Mouse (Mus musculus) heart, adult 8-10 months (tissue): ENCODE data around the gene Kif1b. TPM values are rescaled to one million over a fixed set of nuclear protein-coding genes. Genes with fewer than 3 reads are reported as not detected.
A peak's percentile ranks its signal among the peaks of the same experiment; 100 is the strongest.
"Not testable (repeated sequence)": the region's sequence is repeated elsewhere in the genome, so short reads cannot be mapped to it uniquely, and the experiment has no call there.

Experiments
- DNase-seq: peaks from one replicate; pipeline ENCODE4 v3.0.0; 2022; ENCODE audit warnings: low spot score
- total RNA-seq, 4 experiments: library from RNA; stranded (reverse); gene quantifications; 2 replicates each; pipeline ENCODE4 v1.2.4; 2022

Kif1b gene
- total RNA-seq, 4 experiments from 2014 or later = 159 to 211 (median 191) TPM

DNA sequence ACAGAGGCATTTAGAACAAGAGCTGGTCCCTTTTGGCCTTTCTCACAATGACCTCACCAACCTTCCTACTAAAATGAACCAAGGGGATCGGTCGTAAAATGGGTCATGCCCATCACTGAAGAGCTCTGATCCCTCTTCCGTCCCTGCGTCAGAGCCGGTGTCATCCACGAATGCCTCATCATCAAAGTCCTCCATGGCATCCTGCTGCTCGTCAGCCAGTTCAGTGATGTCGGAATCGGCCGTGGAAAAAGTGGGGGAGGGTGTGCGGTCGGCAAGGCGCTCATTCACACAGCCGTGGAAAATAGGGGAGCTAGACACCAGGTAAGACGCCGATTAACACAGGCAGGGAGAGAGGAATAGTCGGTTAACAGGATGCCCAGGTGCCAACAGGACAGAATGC is 87.0 kb downstream of the Kif1b start:
- DNase-seq = no peak

- DNase-seq = no peak
These were observed 87.4 kb downstream of the Kif1b start for GRCm38 (mm10) chr4:149220042-149220473.

- no peak for DNase-seq
These were observed 88.0 kb downstream of the Kif1b start for GRCm38 (mm10) chr4:149219401-149220041.

DNA sequence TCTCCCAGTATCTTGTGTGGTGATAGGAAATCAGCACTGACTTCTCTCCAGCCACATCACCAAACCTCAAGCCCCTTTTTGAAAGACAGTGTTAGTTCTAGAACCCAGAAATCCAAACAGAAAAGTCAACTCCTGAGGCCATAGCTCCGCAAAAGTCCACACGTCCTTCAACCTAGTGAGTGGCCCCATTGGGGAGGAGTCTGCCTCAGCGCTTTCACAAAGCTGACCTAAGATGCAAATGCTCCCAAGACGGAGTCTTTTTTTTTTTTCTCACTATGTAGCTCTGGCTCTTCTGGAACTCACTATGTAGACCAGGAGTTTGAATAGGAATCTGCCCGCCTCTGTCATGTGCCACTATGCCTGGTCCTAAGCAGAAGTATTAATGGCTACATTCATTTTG is 89.0 kb downstream of the Kif1b start:
- no peak for DNase-seq

DNA sequence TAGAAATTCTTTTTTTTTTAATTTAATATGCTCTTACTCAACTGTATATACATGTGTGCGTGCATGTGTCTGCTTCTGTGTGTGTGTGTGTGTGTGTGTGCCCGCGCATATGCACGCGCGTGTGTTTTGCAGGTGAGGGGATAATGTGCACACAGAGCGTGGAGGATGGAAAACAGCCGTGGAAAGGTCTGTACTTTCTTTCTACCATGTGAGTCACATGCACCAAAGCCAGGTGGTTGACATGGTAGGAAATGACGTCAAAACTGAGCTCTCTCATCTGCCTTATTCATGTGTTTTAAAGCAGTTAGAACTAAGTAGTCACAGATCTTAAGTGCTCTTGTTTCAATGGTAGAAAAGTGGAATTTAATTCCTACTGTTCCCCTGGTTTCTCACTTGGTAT is 91.5 kb downstream of the Kif1b start:
- DNase-seq = no peak

- DNase-seq = no peak
These were observed 92.1 kb downstream of the Kif1b start for GRCm38 (mm10) chr4:149215397-149215796.

GRCm38 (mm10) chr4:149214468-149214867 is 93.0 kb downstream of the Kif1b start:
- DNase-seq = not testable (repeated sequence)

GRCm38 (mm10) chr4:149213466-149213865 is 94.0 kb downstream of the Kif1b start:
- DNase-seq = no peak

- DNase-seq = not testable (repeated sequence)
These were observed 96.1 kb downstream of the Kif1b start for GRCm38 (mm10) chr4:149211441-149211840.

DNA sequence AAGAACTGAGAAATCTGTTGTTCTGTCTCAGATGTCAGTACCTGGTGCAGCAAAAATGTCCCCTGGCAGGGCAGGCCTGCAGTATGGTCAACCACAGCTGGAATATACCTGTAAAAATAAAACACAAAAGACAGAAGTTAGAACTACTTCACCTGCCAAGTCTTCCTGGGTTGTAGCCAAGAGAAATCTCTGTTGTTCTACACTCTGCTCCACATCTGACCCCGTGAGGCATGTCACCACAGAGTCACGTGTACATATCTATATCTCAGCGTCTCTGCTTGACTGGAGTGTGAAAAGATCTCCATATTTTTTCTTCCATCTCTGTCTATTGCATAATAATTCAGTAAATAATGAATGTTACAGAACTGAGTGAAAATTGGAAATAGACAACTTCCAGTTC is 105.0 kb downstream of the Kif1b start:
- no peak for DNase-seq

- no peak for DNase-seq
These were observed 106.4 kb downstream of the Kif1b start for GRCm38 (mm10) chr4:149201110-149201509.

GRCm38 (mm10) chr4:149197180-149197579 is 110.3 kb downstream of the Kif1b start:
- no peak for DNase-seq

- DNase-seq = no peak
These were observed 116.4 kb downstream of the Kif1b start for GRCm38 (mm10) chr4:149191103-149191502.

- DNase-seq = no peak
These were observed 118.9 kb downstream of the Kif1b start for GRCm38 (mm10) chr4:149188563-149188962.

DNA sequence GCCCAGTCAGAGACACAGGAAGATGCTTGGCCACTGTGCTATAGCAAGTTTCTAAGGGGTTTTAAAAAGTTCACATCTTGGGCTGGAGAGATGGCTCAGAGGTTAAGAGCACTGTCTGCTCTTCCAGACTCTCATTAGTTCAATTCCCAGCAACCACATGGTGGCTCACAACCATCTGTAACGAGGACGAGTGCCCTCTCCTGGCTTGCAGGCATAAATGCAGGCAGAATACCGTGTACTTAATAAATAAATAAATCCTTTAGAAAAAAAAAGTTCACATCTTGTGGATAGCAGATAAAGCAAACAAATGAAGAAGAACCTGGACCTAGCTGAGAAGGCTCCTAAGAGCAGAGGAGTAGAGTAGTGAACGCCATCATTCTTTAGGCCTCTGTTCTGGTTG is 124.7 kb downstream of the Kif1b start:
- DNase-seq = no peak

DNA sequence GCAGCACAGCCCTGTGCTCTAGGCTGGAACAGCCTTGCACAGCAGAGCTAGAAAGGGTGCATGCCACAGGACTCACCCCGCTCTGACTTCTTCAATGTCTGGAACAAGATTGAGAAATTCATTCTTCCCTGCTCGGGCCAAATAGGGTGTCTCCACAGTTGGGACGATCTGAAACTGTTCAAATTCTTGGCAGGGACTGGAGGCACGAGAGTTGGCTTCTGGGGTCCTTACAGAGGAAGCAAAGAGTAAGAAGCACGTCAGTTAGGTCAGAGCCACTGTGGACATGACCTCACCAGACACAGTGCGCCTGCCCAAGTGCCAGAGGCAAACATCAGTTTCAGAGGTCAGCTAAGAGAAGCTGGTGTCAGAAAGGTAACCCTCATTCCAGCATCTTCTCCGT is 125.3 kb downstream of the Kif1b start:
- DNase-seq = peak; percentile 41

DNA sequence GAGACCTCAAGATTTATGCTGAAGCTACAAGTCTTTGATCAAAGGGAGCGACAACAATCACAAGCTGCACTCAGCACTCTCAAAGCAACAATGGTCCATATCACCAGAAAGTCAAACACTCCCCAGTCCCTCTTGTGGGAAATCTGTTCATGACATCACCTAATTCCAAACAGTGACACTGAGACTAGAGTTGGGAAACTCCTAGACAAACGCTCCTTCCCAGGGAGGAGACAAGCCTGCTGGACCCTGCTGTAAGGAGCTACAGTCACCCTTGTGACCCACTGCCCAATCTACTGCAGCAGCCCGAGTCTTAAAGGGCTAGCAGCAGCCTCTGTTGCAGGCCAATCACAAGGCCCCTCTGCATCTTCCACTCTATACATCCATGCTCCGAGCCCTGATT is 127.9 kb downstream of the Kif1b start:
- no peak for DNase-seq

GRCm38 (mm10) chr4:149179160-149179559 is 128.3 kb downstream of the Kif1b start:
- no peak for DNase-seq

DNA sequence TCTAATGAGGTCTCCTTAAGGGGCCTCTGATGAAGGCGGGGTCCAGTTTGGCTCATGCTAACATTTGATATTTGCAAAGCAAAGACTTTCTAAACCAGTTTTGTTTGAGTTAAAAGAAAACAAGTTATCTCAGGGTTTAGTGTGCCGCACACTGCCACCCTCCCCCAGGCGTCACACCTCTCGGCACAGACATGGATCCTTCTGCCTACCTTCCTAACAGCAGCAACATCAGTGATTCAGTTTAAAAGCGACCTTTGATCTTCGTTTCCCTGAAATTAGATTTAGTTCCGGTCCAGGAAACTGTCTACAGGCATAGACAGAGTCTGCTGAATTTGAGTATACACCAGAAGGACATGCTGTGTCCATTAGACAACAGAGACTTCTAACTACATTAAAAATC is 129.2 kb downstream of the Kif1b start:
- DNase-seq = no peak

GRCm38 (mm10) chr4:149177046-149177445 is 130.4 kb downstream of the Kif1b start:
- no peak for DNase-seq

GRCm38 (mm10) chr4:149176645-149177044 is 130.8 kb downstream of the Kif1b start:
- DNase-seq = no peak

- DNase-seq = no peak
These were observed 133.8 kb downstream of the Kif1b start for GRCm38 (mm10) chr4:149173661-149174060.

GRCm38 (mm10) chr4:149172666-149173065 is 134.8 kb downstream of the Kif1b start:
- DNase-seq = peak; percentile 64

GRCm38 (mm10) chr4:149172083-149172482 is 135.4 kb downstream of the Kif1b start:
- no peak for DNase-seq
